Mouse (Mus musculus): ENCODE measurements around the gene Zfp362.

DNA sequence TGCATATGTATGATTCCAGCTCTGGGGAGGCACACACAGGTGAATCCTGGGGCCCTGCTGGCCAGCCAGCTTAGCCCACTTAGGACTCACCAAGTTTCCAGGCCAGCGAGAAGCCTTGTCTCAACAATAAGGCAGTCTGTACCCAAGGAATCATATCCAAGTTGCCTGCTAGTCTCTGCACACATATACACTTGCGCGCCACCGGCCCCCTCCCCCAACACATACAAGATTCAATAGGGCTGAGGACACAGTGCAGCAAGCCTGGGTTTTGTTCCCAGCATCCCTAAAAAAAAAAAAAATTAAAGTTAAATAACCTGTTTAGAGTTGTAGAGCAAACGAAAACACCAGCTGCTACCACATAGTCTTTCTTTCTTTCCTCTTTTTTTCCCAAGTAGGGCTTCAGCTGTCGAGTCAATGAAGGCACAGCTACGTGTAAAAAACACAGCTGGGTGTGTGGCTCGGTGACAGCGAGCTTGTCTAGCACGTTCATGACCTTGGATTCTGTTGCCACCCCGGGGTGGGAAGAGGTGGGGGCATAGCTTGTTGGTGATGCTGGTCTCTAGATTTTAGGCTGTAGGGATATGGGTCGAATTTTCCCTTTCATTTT is 39.6 kb upstream of the Zfp362 start:
- TF ChIP-seq CTCF (IDR thresholded peaks at IDR 0.05; ENCODE audit: extremely low read depth, insufficient read length, insufficient replicate concordance, low read depth, low read length) (no peak), POLR2A (IDR thresholded peaks at IDR 0.05; ENCODE audit: low read depth, low read length) (no peak)

All from small intestine, adult 2 months (tissue).